Mouse (Mus musculus) retina, adult 2 months (tissue): ENCODE results near the gene Lfng.

ENCODE experiments used
- DNase-seq: peaks from one replicate; pipeline ENCODE4 v3.0.0-alpha.2; 2012; ENCODE audit warnings: low read depth, low spot score

Lfng gene

DNA sequence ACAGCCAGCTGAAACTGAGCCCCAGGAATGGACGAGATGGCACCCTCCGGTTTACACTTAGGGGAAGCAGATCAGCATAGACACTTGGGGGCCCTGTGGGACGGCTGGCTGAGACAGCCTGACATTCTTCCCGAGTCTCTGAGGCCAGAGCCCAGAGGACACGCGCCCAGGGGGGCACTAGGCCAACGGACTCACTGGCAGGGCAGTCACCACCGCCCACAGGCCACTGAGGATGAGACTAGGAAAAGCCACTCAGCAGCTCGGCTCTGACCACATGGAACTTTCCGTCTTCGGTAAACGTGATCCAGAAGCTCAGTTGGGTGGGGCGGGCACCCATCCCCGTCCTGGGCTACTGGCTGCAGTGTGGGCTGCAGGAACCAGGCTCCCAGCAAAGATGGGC is 32.8 kb downstream of the Lfng start:
- DNase-seq = no peak

DNA sequence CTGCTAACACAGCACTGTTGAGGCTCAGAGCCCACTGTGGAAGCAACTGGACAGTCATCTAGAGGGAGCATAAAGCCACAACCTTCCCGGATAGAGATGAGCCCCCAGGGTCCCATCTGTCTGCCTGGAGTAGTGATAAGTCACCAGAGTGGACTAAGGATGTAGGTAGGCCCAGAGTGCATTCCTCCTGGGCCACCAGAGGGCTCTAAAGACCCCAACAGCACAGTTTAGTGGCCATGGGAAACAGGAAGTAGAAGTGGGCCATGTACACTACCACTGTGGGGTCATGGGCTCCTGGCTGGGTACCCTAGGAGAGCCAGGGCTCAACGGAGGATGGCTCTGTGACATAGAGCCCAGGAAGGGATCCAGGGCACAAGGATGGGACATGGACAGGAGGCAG is 33.7 kb downstream of the Lfng start:
- DNase-seq = no peak

DNA sequence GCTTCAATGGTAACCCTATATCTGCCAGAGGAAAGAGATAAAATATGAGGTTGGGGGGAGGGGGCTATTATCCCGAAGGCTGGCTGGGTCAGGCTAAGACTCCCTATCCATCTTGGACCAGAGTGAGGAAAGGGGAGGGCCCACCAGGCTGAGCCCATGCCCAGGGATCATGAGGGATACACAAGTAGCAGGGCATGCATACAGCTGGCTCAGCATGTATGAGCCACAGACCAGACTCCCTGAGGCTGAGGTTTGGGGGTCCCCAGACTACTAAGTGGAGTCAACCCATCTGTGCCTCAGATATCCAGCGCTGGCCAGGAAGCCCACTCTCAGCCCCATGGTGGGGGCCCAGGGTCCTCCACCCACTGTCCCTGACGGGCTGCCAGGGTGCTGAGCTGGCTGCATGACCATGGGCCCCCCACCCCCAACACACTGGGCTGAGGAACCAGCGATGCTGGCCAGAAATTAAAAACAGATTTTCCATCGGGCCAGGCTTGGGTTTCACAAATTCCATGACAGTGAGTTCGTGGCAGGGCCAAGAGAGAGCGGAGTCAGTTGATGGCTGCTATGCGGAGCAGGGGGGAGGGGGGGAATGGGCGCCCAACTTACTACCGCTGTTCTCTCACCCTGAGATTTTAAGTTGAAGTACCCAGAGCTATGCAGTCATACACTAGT is 34.3 kb downstream of the Lfng start:
- DNase-seq = no peak

DNA sequence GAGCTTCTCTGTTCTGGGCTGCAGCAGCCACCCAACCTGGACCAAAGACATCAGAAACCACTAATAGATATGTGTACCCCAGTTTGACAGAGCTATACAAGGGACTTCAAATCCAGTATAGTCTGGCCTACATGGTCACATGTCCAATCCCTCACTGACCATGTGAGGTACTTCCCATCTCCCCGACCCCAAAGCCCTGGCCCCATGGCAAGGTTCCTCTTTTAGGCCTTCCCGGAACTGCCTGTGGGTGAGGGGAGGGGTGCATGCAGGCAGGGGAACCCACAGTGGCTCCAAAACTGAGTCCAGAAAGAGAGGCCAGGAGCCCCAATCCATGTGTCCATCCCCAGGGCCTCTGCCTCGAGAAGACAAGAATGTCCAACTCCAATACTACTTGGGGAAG is 35.0 kb downstream of the Lfng start:
- no peak for DNase-seq

DNA sequence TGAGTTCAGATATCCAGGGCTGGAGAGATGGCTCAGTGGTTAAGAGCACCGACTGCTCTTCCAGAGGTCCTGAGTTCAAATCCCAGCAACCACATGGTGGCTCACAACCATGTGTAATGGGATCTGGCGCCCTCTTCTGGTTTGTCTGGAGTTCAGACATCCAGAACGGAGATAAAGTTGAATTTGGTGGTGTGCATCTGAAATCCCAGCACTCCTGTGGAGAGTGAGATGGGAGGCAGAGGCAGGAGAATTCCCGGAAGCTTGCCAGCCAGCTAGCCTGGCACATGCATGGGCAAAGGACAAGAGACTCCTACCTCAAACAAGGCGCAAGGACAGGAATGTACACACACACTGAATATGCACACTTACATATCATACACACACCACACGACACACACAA is 37.1 kb downstream of the Lfng start:
- no peak for DNase-seq

DNA sequence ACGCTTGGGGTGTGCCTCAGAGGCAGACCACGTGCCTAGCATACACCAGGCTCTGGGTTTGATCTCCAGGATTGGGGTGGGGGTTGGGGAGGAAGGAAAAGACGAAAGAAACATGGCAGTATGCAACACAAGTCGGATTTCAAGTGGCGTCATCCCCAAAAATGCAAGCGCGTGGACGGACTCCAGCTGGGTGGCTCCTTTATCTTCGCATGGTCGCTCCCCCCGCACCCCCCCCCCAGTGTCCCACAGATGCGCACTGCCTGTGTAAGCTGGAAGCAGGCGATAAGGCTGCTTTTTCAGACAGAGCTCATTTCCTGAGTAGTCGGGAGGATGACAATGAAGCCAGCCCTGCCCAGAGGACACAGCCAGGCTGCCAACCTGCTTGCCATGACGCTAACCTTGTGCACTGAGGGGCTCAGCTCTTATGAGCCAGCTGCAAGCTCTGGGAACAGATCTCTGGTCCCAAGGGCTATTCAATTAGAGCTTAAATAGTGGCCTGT is 37.6 kb downstream of the Lfng start:
- no peak for DNase-seq

DNA sequence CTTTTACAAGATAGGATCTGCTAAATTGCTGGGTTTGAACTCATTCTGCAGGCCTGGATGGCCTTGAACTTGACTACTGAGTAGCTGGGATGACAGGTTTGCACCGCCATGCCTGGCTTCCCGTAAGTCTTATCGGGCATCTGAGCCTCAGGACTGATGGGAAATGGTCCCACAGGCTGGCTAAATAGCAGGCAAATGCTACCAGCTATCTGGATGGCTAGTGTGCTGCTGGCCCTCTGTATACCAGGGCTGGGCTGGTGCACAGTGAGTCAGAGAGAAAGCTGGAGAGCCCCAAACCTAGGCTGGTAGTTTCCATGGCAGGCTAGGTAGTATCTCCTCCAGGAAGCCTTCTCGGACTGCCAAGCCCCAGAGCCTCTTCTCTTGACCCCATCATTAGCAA is 38.3 kb downstream of the Lfng start:
- DNase-seq = no peak

DNA sequence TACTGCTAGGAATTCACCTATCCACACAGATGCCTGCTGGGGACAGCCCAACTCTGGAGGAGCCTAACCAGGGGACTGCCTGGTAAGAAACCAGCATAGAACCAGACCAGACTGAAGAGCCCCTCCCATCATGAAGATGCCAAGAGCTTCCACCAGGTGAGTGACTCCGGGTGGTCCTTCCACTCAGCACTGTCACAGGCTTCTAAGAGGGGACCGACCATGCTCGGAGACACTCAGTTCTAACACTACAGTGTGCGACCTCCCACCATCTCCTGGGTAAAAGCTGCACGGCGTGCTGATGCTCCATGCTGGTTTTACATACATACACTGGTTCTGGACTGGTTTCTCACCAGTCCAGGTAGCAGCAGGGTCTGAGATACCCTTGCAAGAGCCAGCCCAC is 39.1 kb downstream of the Lfng start:
- no peak for DNase-seq

DNA sequence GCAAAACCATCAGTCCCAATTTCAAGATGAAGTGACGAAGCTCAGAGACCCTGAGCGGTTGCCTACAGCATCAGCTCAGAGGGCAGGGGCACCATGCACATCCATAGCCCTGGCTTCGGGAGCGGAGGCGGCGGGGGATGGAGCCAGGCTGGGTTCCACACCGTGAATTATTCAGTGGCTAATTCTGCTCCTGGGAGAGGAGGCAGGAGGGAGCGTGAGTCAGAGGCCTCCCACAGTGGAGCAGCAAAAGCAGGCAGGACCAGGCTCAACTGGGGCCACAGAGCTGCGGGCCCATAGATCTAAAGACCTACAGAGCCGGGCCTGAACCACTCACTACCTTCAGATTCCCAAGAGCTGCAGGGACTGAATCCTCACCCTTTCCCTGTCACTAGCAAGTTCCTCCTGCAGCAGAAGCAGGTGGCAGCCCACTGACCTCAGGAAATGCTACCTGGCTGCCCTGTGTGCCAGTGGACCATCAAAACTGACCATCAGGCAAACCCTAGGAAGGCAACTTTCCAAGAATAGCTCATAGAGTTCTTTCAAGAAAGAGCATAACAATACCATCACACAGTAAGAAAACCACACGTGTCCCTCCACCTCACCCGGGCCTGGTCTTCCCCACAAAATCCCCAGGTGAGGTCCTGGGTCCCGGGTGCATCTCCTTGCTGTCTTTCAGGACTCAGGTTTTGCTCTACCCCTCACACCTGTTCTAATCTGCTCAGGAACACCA is 40.1 kb downstream of the Lfng start:
- DNase-seq = no peak

DNA sequence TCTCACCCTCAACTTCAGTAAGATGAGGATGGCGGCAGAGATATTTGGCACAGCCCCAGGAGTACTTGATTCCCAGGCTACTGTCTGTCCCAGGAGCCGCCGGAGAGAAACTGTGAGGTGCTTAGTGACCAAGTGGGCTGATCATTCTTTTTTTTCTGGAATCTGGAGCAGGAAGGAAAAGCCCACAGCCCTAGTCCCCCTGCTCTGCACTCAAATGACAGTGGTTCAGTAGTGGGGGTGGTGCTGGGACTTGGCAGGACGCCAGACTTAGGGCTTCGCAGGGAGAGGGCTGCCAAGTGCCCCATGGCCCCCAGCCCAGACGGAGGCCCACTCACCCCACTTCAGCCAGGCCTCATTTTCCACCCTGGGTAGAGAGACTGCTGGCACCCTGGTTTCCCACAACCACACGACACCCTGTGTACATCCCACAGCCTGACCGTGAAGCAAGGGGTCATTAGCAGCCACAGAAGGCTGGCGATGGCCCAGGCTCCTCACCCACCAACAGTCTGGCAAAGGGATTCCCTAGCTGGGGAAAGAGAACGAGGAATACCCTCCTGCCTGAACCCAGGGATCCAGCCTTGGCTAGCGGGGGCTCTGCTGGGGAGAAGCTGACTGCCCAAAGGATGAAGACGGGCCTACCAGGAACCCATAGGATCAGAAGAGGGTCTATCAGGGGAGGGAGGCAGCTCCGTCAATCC is 40.9 kb downstream of the Lfng start:
- DNase-seq = no peak

DNA sequence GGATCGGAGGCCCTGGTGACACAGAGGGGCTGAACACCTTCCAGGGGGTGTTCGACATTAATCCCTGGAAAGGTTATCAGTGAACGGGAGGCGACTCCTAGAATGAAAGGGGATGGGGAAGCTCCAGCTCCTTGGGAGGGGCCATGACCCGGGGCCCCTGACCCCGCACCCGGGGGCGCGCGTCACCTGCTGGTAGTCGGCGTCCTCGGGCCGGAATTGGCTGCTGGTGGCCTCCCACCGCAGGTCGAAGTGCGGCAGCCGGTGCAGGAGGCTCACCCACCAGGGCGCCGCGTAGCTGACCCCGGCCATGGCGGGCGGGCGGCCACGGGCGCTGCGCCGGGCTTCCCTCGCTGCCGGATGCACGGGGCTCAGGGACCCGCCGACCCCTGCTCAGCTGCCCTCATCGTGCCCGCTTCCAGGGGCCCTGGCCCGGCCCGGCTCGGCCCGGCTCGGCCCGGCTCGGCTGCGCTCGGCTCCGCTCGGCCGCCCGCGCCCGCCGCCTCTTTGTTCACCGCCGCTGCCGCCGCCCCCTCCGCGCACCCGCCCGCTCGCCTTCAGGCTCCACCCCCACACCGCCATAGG is 41.5 kb downstream of the Lfng start, which contains the start of gene Ttyh3:
Gene Ttyh3, minus strand, starts transcription at position 513 of the 582 bp plus-strand sequence.
- DNase-seq = no peak

DNA sequence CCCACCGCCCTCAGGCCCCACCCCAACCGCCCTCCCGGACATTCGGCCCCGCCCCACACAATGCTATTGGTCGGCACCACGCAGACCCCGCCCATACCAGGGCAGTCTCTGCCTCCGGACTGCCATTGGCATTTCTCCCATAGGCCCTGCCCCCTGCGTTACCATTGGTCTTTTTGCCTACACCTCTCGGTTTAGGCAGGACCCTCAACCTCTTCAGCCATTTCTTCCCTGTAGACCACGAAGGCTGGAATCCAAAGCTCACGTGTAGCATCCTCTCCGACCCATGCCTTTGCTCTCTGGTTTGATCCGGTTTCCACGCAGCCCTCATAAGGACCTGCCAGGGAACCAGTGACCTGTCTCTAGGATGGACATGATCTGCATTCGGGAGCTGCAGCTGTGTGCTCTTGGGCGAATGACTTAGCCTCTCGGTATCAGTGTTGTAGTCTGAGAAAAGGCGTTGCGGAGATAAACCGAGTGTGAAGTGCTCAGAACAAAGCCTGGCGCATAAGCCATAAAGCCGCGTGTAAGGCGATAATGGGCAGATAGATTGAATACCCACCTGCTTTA is 42.1 kb downstream of the Lfng start:
- DNase-seq = peak; percentile 84

DNA sequence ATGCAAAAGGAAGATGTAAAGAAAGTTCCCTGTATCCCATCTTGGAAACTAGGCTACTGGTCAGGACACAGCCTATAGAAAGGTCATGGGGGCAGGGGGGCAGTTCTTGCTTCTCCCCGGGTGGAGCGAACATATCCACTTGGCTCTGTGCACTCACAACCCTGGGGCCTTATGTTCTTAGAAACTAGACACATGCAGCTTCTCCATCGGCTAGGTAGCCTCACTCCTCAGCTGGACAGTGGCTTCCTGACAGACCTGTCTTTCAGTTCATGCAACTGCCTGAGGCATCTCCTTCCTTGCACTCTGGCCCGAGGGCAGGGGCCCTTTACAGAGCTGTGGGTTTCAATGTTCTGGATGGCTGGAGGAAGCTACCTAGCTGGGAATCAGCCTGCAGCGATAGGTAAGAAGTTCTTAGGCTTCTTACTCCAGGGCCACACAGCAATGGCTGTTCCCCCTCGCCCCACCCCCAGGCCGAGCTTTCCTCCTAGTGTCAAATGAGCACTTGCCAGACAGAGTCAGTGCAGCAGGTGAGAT is 42.8 kb downstream of the Lfng start:
- no peak for DNase-seq

DNA sequence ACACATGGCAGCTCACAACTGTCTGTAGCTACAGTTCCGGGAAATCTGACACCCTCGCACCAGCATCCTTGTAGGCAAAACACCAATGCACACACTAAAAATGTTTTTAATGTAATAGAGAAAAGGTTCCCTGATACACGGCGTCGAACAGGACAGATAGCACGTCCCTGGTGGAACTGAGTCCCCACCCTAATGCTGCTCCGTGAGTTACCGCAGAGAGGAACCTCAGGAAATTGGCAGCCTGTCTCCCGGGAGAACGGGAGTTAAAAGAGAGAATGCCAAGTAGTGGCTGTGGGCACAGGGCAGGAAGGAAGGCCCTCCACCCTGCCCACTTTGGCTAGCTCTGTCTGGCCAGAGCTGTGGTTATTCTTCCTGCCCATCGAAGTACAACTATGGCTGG is 44.1 kb downstream of the Lfng start:
- DNase-seq = no peak

DNA sequence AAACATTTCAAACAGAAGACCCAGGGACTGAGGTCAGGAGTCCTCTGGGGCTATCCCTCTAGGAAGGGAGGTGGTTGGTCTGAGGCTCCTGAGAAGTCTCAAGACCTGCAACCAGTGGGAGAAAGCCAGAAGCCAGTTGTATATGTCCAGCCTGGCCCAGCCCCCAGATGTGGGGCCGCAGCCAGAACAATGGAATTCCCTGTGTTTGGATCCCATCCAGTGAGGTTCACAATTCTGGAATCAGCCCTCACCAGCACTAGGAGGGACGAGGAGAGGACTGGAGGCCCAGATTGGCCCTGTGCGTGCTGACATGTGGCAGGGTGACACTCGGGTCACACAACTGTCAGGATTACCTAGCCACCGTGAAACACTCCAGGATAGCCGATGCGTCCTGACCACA is 45.5 kb downstream of the Lfng start:
- no peak for DNase-seq

DNA sequence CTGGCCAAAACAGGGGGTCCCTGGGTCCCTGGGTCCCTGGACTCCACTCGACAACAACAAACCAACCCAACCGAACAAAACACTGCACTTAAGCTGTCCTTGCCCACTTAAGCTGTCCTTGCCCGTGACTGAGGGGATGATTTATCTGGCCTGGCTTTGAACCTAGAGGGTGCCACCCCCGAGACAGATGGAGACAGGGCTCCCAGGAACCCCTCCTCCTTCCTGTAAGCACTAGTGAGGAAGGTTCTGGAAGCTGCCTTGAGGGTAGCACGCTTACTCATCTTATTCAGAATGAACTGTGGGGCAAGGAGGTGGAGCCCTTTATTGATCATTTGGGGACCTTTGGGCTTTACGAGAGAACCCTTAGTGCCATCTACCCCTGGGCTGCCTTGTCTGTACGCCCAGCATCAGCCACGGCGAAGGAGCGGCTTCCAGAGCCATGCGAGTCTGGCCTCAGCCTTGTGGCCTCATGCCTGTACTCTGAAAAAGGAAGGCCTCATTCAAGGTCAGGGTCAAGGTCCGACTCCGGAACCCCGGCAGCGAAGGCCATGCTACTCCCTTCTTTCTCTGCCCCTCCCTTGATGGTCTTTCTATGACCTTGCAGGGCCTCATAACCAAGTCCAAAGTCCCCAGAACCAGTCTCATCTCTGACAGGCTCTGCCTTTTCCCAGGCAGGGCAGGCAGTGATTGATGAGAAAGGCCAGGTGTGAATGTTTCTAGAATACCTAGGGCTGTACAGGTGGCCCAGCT is 47.2 kb downstream of the Lfng start:
- DNase-seq = no peak

DNA sequence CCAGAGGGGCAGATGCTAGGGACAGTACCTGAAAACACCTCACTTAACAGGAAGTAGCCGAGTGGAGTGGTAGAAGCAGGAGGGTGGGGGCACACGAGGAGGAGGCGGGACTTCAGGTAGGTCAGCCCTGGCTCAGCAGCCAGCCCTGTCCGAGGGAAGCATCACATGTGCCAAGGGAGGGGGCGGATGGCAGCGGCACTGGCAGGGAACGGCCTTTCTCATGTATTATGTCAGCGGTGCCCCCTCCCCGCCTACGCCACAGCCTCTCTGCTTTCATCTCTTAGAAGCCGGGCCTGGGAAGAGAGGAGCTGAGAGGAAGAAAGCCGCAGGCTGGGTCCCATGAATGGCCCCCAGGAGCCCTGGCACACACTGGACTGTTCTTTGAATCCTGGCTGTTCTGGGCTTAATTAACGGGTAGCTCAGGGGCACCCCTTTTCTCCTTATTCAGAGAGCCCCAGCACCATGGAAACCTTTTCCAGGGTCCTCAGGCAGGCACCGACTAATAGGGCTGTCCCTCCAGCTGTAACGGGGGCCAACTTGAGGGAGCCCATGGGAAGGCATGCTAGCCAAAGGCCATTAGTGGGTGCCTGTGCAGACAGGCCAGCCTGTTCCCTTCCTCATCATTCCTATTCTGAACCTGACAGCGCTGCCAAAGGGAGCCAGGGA is 52.6 kb downstream of the Lfng start:
- no peak for DNase-seq

DNA sequence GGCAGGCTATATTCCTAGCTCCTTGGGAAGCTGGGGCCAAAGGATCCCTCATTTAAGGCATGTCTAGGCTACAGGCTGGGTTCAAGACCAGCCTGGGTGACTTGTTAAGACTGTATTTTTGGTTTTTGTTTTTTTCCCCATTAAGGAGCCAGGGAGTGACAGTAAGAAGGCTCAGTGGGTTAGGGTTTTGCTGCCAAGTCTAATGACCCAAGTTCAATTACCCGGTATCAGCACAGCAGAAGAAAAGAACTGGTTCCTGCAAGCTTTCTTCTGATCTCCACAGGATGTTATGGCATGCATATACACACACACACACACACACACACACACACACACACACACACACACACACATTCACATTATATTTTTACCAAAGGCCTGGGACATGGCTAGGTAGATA is 53.3 kb downstream of the Lfng start:
- no peak for DNase-seq

DNA sequence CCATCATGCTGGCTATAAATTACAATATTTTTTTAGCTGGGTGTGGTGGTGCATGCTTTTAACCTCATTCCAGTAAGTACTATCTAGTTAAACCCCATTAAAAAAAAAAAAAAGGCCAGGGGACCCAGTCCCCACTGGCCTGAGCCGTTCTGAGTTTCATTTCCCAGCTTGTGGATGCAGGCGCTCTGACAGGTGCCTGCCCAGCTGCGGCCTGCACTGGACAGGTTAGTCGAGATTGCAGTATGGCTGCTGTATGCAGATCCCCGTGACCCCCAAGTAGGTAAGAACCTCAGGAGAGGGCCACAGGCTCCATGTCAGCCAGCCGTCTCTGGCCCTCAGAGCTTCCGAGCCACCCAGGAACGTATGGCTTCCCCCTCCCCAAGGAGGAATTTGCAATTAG is 54.3 kb downstream of the Lfng start:
- no peak for DNase-seq

DNA sequence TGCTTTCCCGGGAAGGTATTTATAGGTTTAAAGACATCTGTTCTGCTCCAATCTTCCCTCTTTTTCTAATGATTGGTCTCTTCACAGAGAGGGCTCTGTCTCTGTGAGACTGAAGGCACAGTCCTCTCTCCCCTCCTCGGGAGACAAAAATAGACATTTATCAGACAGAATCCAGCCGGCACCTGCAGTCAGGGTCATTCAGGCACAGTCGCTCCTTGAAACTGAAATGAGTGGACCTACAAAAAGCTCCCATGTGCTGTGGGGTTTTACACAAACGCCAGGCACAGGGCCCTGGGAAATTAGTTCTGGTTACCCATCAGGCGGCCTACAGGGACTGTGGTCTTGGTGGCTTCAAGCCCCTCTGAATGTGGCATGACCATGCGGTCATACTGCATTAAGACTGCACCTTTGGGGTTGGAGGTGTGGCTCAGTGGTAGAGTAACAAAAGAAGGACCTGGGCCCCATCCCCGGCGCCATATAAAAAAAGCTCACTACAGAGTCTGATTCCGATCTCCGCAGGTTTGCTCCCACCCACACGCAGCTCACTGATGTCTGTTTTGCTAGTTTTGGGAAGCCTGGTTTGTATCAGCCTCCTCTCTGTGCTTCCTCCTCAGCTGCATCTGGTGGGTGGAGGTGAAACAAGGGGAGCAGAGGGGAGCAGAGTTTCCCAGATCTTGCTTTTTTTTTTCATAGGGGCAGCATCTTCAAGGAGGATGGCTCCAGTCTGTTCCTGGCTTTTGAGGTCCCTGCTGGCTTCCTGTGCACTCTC is 54.9 kb downstream of the Lfng start:
- DNase-seq = no peak
